ENCODE assay signal across 8 mouse cellular contexts in genomic region chr4:123717574-123718433, GRCm38 (mm10). TPM values are rescaled to one million over a fixed set of nuclear protein-coding genes. Genes with fewer than 3 reads are reported as not detected.
DNase-seq lines count a peak whose midpoint lies in the region; ATAC-seq and TF ChIP-seq lines count a peak whose summit lies in the region.

Gene Ndufs5 (minus strand): TSS chr4:123718202.

- H3K9ac ChIP-seq in heart, embryonic 12.5 days = peak within 1 kb of the TSS; percentile 94
- peak within 1 kb of the TSS; percentile 69 for H3K9ac ChIP-seq in kidney, postnatal 0 days (ENCODE audit: low read depth, low read length)
- peak within 1 kb of the TSS; percentile 78 for H3K9ac ChIP-seq in liver, embryonic 11.5 days (ENCODE audit: low read depth, low read length)
- H3K9ac ChIP-seq in stomach, embryonic 14.5 days (replicated peaks; ENCODE audit: low read depth, low read length) = peak within 1 kb of the TSS; percentile 71

- peaks cover 9% of the 10 kb centered on the region; the same call in 1 of the 2 replicates for H3K4me1 ChIP-seq in heart, embryonic 12.5 days (replicated peaks)
- H3K4me1 ChIP-seq in kidney, postnatal 0 days (replicated peaks; ENCODE audit: insufficient read depth, low read length) = 0 out of 2 replicates have a peak, but pooled peaks cover 3% of the 10 kb centered on the region
- no peaks in the 10 kb centered on the region; the same call in 1 of the 2 replicates for H3K4me1 ChIP-seq in liver, embryonic 11.5 days (replicated peaks; ENCODE audit: control insufficient read depth, insufficient read depth, low read length)
- peaks cover 3% of the 10 kb centered on the region; the same call in 1 of the 2 replicates for H3K4me1 ChIP-seq in stomach, embryonic 14.5 days (ENCODE audit: control insufficient read depth, insufficient read depth, low read length)

- peak; percentile 98 for ATAC-seq in erythroid progenitor cell, adult 5-6 weeks (replicated peaks; ENCODE audit: low FRiP score, poor library complexity, severe bottlenecking)
- ATAC-seq in heart, embryonic 12.5 days (ENCODE audit: insufficient number of reproducible peaks, low FRiP score) = peak; percentile 96
- ATAC-seq in kidney, postnatal 0 days (replicated peaks; ENCODE audit: low FRiP score, low read depth) = peak; percentile 94
- peak; percentile 100 for ATAC-seq in liver, embryonic 11.5 days (replicated peaks; ENCODE audit: low FRiP score)
- peak; percentile 98 for ATAC-seq in stomach, embryonic 14.5 days (ENCODE audit: insufficient number of reproducible peaks, insufficient read depth, low FRiP score, low read depth)

- H3K27me3 ChIP-seq in heart, embryonic 12.5 days (replicated peaks) = no peaks in the 10 kb centered on the region
- no peaks in the 10 kb centered on the region for H3K27me3 ChIP-seq in kidney, postnatal 0 days (ENCODE audit: insufficient read depth, low read length)
- no peaks in the 10 kb centered on the region for H3K27me3 ChIP-seq in liver, embryonic 11.5 days (replicated peaks; ENCODE audit: control insufficient read depth, insufficient read depth, low read length)
- H3K27me3 ChIP-seq in stomach, embryonic 14.5 days (ENCODE audit: control insufficient read depth, insufficient read depth, low read length) = no peaks in the 10 kb centered on the region

- WGBS in heart, embryonic 12.5 days = under 1% methylated on average over 40 of the region's 40 CpGs
- WGBS in kidney, postnatal 0 days = under 1% methylated on average over 40 of the region's 40 CpGs
- WGBS in liver, embryonic 11.5 days = under 1% methylated on average over 40 of the region's 40 CpGs
- WGBS in stomach, embryonic 14.5 days = under 1% methylated on average over 40 of the region's 40 CpGs

- DNase-seq in CD4-positive helper T cell, adult 2 months (ENCODE audit: low read depth, low spot score) = peak; percentile 96
- DNase-seq in brain, embryonic 18.5 days (ENCODE audit: low read depth, low spot score) = peak; percentile 88
- DNase-seq in kidney, postnatal 0 days (ENCODE audit: low spot score) = peak; percentile 98
- peak; percentile 89 for DNase-seq in liver, embryonic 11.5 days (ENCODE audit: low spot score)
- peak; percentile 97 for DNase-seq in naive thymus-derived CD4-positive, alpha-beta T cell, adult 2 months (ENCODE audit: low read depth)

- H3K4me3 ChIP-seq in heart, embryonic 12.5 days = peak within 1 kb of the TSS; percentile 91
- peak within 1 kb of the TSS; percentile 54 for H3K4me3 ChIP-seq in kidney, postnatal 0 days (replicated peaks; ENCODE audit: low read depth, low read length)
- peak within 1 kb of the TSS; percentile 89 for H3K4me3 ChIP-seq in liver, embryonic 11.5 days (ENCODE audit: low read depth, low read length)
- peak within 1 kb of the TSS; percentile 53 for H3K4me3 ChIP-seq in stomach, embryonic 14.5 days (ENCODE audit: low read depth, low read length)

- H3K27ac ChIP-seq in heart, embryonic 12.5 days (ENCODE audit: poor library complexity, severe bottlenecking) = peak within 1 kb of the TSS; percentile 82
- peak within 1 kb of the TSS; percentile 5; the same call in 1 of the 2 replicates for H3K27ac ChIP-seq in kidney, postnatal 0 days
- peak within 1 kb of the TSS; percentile 78; the same call in 1 of the 2 replicates for H3K27ac ChIP-seq in liver, embryonic 11.5 days (ENCODE audit: low read depth, low read length)
- peak within 1 kb of the TSS; percentile 3; the same call in 1 of the 2 replicates for H3K27ac ChIP-seq in stomach, embryonic 14.5 days (ENCODE audit: low read length)

- peaks cover 23% of the 10 kb centered on the region for H3K36me3 ChIP-seq in heart, embryonic 12.5 days
- 0 out of 2 replicates have a peak, but pooled peaks cover 4% of the 10 kb centered on the region for H3K36me3 ChIP-seq in kidney, postnatal 0 days (ENCODE audit: insufficient read depth, low read length)
- H3K36me3 ChIP-seq in liver, embryonic 11.5 days (ENCODE audit: control insufficient read depth, insufficient read depth, low read length) = peaks cover 11% of the 10 kb centered on the region
- H3K36me3 ChIP-seq in stomach, embryonic 14.5 days (ENCODE audit: control insufficient read depth, insufficient read depth, low read length) = peaks cover 4% of the 10 kb centered on the region

- TF ChIP-seq CTCF in kidney, postnatal 0 days (IDR thresholded peaks at IDR 0.05; ENCODE audit: low read depth) = no peak

- H3K9me3 ChIP-seq in heart, embryonic 12.5 days (replicated peaks) = no peaks in the 10 kb centered on the region
- H3K9me3 ChIP-seq in kidney, postnatal 0 days (replicated peaks; ENCODE audit: low read length) = no peaks in the 10 kb centered on the region
- H3K9me3 ChIP-seq in liver, embryonic 11.5 days (ENCODE audit: control insufficient read depth, low read length) = no peaks in the 10 kb centered on the region
- H3K9me3 ChIP-seq in stomach, embryonic 14.5 days (ENCODE audit: control insufficient read depth, low read depth, low read length) = no peaks in the 10 kb centered on the region

- H3K4me2 ChIP-seq in heart, embryonic 12.5 days = peak within 1 kb of the TSS; percentile 92
- H3K4me2 ChIP-seq in kidney, postnatal 0 days (ENCODE audit: low read length) = peak within 1 kb of the TSS; percentile 47
- peak within 1 kb of the TSS; percentile 75 for H3K4me2 ChIP-seq in liver, embryonic 11.5 days
- H3K4me2 ChIP-seq in stomach, embryonic 14.5 days (replicated peaks; ENCODE audit: low read depth, low read length) = peak within 1 kb of the TSS; percentile 64

RNA-seq across cellular contexts. Expression of gene Ndufs5, which starts in this region (rescaled TPM):
- 42.2 and 111 TPM in 2 replicates for total RNA-seq in erythroid progenitor cell, adult 5-6 weeks (2015; ENCODE audit: low replicate concordance)
- total RNA-seq in erythroid progenitor cell, adult 5-6 weeks (2017; ENCODE audit: low replicate concordance) = 30.5 TPM in 1 of 2 replicates, not detected in the other
- 484 and 498 TPM in 2 replicates for polyA plus RNA-seq in heart, embryonic 12.5 days (2016; fragmentation: Nextera tagmentation; extraction: Ambion mirVana)
- polyA plus RNA-seq in kidney, postnatal 0 days (2015; fragmentation: Nextera tagmentation; extraction: Ambion mirVana) = 456 and 482 TPM in 2 replicates
- polyA plus RNA-seq in liver, embryonic 11.5 days (2014; fragmentation: Nextera tagmentation; extraction: Ambion mirVana) = 312 and 323 TPM in 2 replicates
- polyA plus RNA-seq in stomach, embryonic 14.5 days (2014; fragmentation: Nextera tagmentation; extraction: Ambion mirVana) = 297 and 346 TPM in 2 replicates

Comparison
In these comparisons a context has a peak if more than half of its experiments do, and no peak if none do; other contexts are left out.
1. Peak in every context shown above with its lines: DNase-seq, ATAC-seq, H3K4me3 ChIP-seq and H3K27ac ChIP-seq.
2. H3K27ac ChIP-seq: peak in every context shown above with its lines; median percentile 82 in heart, embryonic 12.5 days; 78 in liver, embryonic 11.5 days; 5 in kidney, postnatal 0 days; 3 in stomach, embryonic 14.5 days.